Mouse (Mus musculus): ENCODE data around the gene Tank.

- TF ChIP-seq POLR2A (IDR thresholded peaks at IDR 0.05; ENCODE audit: low read depth, low read length) (no peak), CTCF (IDR thresholded peaks at IDR 0.05; ENCODE audit: extremely low read depth, insufficient read length, insufficient replicate concordance, low read depth, low read length) (no peak)
These were observed 80.9 kb downstream of the Tank start for GRCm38 (mm10) chr2:61659254-61659653.
